Mouse (Mus musculus) limb, embryonic 14.5 days (tissue): Measurements from ENCODE around the gene Hsf5. TPM values are rescaled to one million over a fixed set of nuclear protein-coding genes. Genes with fewer than 3 reads are reported as not detected.
A peak's percentile ranks its signal among the peaks of the same experiment; 100 is the strongest.

ENCODE experiments used
- ATAC-seq: fragments of 200-750 bp; cut with Nextera tagmentation; 2 replicates; pipeline ENCODE4 v1.8.0; 2017; ENCODE audit warnings: low read depth, moderate number of reproducible peaks, moderate TSS enrichment; ENCODE audit not compliant: low FRiP score
- DNase-seq: peaks from one replicate; pipeline ENCODE4 v3.0.0-alpha.2; 2015; ENCODE audit warnings: low spot score
- H3K27ac ChIP-seq: fragments of 300-500 bp; sonication (generic); replicated peaks from 2 replicates; pipeline ENCODE4 v1.5.1; 2014; ENCODE audit warnings: low read depth, mild to moderate bottlenecking, low read length, moderate library complexity, mixed read lengths
- H3K27me3 ChIP-seq: fragments of 300-500 bp; sonication (generic); 2 replicates; pipeline ENCODE4 v1.6.1; 2014; ENCODE audit warnings: low read length, mixed read lengths; ENCODE audit not compliant: control insufficient read depth, insufficient read depth
- H3K36me3 ChIP-seq: fragments of 300-500 bp; sonication (generic); 2 replicates; pipeline ENCODE4 v1.6.1; 2014; ENCODE audit warnings: mild to moderate bottlenecking, low read length, moderate library complexity, mixed read lengths; ENCODE audit not compliant: control insufficient read depth, insufficient read depth
- H3K4me1 ChIP-seq: fragments of 300-500 bp; sonication (generic); 2 replicates; pipeline ENCODE4 v1.6.1; 2014; ENCODE audit warnings: antibody characterized with exemption, low read length, mixed read lengths; ENCODE audit not compliant: control insufficient read depth, insufficient read depth
- H3K4me2 ChIP-seq: fragments of 300-500 bp; sonication (generic); replicated peaks from 2 replicates; pipeline ENCODE4 v1.6.1; 2014; ENCODE audit warnings: low read depth, mild to moderate bottlenecking, low read length, moderate library complexity; ENCODE audit not compliant: severe bottlenecking
- H3K4me3 ChIP-seq: fragments of 300-500 bp; sonication (generic); replicated peaks from 2 replicates; pipeline ENCODE4 v1.5.1; 2014; ENCODE audit warnings: low read length
- H3K9ac ChIP-seq: fragments of 300-500 bp; sonication (generic); 2 replicates; pipeline ENCODE4 v1.6.1; 2014; ENCODE audit warnings: mild to moderate bottlenecking, low read depth, low read length, moderate library complexity; ENCODE audit not compliant: severe bottlenecking
- H3K9me3 ChIP-seq: fragments of 300-500 bp; sonication (generic); 2 replicates; pipeline ENCODE4 v1.6.1; 2016; ENCODE audit warnings: low read length; ENCODE audit not compliant: control insufficient read depth
- POLR2A ChIP-seq: fragments of 200-500 bp; IDR thresholded peaks from 2 replicates; pipeline ENCODE4 v1.8.0; 2012; ENCODE audit warnings: inconsistent platforms, mild to moderate bottlenecking, moderate library complexity, borderline replicate concordance; ENCODE audit not compliant: insufficient read depth, insufficient read length; ENCODE audit errors: extremely low read depth
- WGBS: fragments of 180-500 bp; shearing (Covaris S2); extraction: QIAGEN DNeasy Blood & Tissue Kit; methylation state at CpG from one replicate; pipeline ENCODE4 v1.1.7; 2014; 5-methylcytosine and 5-hydroxymethylcytosine counted together
- polyA plus RNA-seq, 2 experiments: library from polyadenylated mRNA; depleted of rRNA in 1 of 2; stranded (reverse) in 1 of 2; unstranded in 1 of 2; fragments of >200 nt; fragmentation: Nextera tagmentation in 1 of 2; extraction: Ambion mirVana in 1 of 2; gene quantifications; 2 replicates each; pipeline versions ENCODE4 v1.2.1 to v1.2.3; 2012 to 2014

Hsf5 gene
- polyA plus RNA-seq, 2 experiments, result 0.15 to 0.25 TPM

DNA sequence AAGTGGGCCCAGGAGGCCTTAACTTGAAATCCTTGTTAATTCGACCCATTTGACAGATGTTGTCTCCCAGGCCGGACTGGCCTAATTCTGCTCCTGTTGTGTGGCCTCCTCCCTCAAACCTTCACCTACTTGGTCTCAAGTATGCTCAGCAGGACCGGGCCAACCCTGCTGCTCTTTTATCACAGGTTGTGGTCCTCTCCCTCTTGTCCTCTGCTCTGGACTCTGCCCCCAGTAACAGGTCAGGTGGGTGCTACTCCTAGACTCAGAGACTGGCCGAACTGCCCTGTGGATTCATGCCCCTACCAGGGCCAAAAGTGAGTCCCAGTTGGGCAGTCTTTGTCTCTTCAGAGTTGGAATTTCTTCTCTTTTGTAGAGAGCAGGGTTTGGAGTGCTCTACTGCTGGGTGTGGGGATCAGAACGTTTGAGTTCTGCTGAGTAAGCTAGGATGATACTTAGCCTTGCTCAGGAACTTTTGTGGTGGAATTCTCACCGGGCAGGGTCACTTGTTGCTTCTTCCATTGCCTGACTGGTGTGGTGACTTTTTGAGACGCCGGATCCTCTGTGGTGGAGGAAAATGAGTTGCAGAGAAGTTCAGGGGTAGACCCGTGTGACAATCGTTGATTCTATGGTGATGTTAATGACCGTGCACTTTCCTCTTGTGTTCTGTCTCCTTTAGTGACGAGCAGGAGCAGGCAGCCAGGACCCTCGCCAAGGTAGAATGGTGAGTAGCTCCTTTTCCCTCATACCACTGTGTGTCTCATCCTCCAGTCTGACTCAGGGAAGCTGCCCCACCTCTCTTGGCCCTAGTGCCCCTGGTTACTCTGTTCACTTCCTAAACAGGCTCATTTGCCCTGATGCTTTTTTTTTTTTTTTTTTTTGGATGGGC is 24.0 kb upstream of the Hsf5 start:
- peak overlapping the region; percentile 72 for H3K4me3 ChIP-seq
- WGBS, result 38% methylated on average over 13 of the region's 13 CpGs
- DNase-seq (no peak), ATAC-seq (no peak)
- peaks cover 18% of the 10 kb centered on the region for H3K36me3 ChIP-seq
- H3K4me1 ChIP-seq, result peaks cover 28% of the 10 kb centered on the region
- H3K27ac ChIP-seq, result peak overlapping the region; percentile 85
- no peaks in the 10 kb centered on the region for H3K9me3 ChIP-seq
- no peaks in the 10 kb centered on the region for H3K27me3 ChIP-seq
- H3K4me2 ChIP-seq, result peak overlapping the region; percentile 78
- peak overlapping the region; percentile 62 for H3K9ac ChIP-seq
- TF ChIP-seq POLR2A, result no peak

DNA sequence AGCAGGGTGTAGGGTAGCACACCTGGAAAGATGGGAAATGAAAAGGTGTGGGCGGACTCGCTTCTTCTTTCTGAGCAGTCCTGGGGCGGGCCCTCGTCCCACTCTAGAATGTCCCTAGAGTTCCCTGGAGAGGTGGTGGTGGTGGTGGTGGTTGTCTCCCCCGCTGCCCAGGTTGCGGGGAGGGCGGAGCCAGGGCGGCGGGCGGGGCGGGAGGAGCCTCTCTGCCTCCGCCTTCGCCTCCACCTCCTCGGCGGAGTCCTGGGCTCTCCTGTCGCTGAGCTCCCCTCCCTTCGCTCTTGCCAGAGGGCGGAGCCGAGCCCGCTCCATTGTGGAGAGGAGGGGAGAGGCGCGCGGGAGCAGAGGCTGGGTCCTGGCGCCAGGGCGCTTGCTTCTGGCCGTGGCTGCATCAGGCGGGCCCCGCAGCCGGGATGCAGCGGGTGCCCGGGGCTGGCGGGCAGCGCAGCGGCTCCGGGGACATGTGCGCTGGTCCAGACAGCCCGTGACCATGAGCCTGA is 21.6 kb upstream of the Hsf5 start:
- H3K27ac ChIP-seq, result peak overlapping the region; percentile 73
- TF ChIP-seq POLR2A, result peak; percentile 76; the same call in 1 of the 2 replicates
- peak; percentile 59 for ATAC-seq
- peak overlapping the region; percentile 88 for H3K4me2 ChIP-seq
- peak; percentile 89 for DNase-seq
- H3K9me3 ChIP-seq, result no peaks in the 10 kb centered on the region
- H3K9ac ChIP-seq, result peak overlapping the region; percentile 89
- no peaks in the 10 kb centered on the region for H3K27me3 ChIP-seq
- peak overlapping the region; percentile 76 for H3K4me3 ChIP-seq
- 3% methylated on average over 8 of the region's 37 CpGs for WGBS
- H3K4me1 ChIP-seq, result peaks cover 26% of the 10 kb centered on the region
- H3K36me3 ChIP-seq, result peaks cover 42% of the 10 kb centered on the region

DNA sequence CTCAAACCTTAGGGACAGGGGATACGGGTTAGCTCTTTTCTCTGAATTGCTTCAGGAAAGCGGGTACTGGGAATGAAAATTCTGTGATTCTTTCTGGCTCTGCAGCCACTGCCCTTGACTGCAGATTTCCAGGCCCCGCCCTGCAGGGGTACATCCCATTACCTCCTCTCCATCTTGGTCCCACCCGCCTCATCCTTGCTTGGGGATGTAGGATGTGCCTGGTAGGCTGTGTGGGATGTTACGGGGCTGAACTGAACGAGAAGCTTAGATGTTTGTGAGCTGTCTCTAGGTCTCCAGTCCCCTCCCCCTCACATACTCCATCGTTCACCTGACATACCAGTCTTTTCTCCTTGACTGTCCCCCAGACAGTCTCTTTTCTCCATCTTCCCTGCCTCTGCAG is 21.0 kb upstream of the Hsf5 start:
- peaks cover 22% of the 10 kb centered on the region for H3K4me1 ChIP-seq
- H3K4me3 ChIP-seq, result peak overlapping the region; percentile 76
- H3K4me2 ChIP-seq, result peak overlapping the region; percentile 88
- no peak for TF ChIP-seq POLR2A
- ATAC-seq (no peak), DNase-seq (no peak)
- H3K27me3 ChIP-seq, result no peaks in the 10 kb centered on the region
- H3K9ac ChIP-seq, result peak overlapping the region; percentile 89
- peaks cover 48% of the 10 kb centered on the region for H3K36me3 ChIP-seq
- WGBS, result 7% methylated on average over 7 of the region's 7 CpGs
- peak overlapping the region; percentile 73; the same call in 1 of the 2 replicates for H3K27ac ChIP-seq
- H3K9me3 ChIP-seq, result no peaks in the 10 kb centered on the region

DNA sequence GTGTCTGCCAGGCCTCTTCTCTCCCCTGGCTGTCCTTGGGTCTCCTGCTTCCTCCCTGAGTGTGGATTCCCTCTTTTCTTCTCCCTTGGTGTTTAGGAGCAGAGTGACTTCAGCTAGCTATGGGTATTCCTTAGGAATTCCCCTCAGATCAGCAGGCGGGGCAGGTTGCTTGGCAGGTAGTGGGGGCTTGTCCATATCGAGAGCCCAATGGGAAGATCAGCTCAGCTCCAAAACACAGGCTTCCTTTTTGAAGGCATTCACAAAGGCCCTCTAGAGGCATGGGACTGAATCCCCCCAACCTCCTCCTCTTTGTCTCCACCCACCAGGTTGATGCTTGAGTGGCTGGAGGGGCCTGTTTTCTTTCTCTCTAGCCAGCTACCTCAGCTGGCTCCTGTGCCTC is 20.5 kb upstream of the Hsf5 start:
- Histone ChIP-seq H3K27me3 (no peaks in the 10 kb centered on the region), H3K36me3 (peaks cover 53% of the 10 kb centered on the region), H3K4me3 (peak overlapping the region; percentile 76), H3K4me1 (peaks cover 22% of the 10 kb centered on the region), H3K4me2 (peak overlapping the region; percentile 88), H3K9ac (peak overlapping the region; percentile 89), H3K9me3 (no peaks in the 10 kb centered on the region), H3K27ac (no peak overlapping the region)
- WGBS, result 39% methylated on average over 2 of the region's 2 CpGs
- no peak for TF ChIP-seq POLR2A
- no peak for ATAC-seq
- DNase-seq, result no peak

DNA sequence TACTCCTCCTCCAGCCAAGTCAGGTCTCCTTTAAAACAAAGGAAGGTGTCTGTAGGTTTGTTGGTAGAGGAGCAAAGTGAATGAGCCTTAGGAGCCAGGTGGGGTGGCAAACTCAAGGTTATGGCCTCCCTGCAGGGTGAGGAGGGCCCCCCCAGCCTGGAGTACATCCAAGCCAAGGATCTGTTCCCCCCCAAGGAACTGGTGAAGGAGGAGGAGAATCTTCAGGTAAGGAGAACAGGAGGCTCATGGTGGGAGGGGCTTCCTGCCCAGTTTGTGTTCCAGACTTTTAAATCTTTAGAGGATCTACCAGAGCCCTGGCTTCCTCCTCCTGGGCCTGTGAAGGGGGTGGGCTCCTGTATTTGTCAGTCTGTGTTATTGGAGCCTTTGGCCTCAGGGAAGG is 19.9 kb upstream of the Hsf5 start:
- Histone ChIP-seq H3K4me3 (no peak overlapping the region), H3K27me3 (no peaks in the 10 kb centered on the region), H3K27ac (no peak overlapping the region), H3K36me3 (peaks cover 59% of the 10 kb centered on the region), H3K9ac (no peak overlapping the region), H3K4me2 (peak overlapping the region; percentile 88; the same call in 1 of the 2 replicates), H3K4me1 (peaks cover 22% of the 10 kb centered on the region), H3K9me3 (no peaks in the 10 kb centered on the region)
- no peak for TF ChIP-seq POLR2A
- ATAC-seq, result no peak
- no peak for DNase-seq
